Mouse (Mus musculus): ENCODE measurements around the gene Mrpl51. TPM values are rescaled to one million over a fixed set of nuclear protein-coding genes. Genes with fewer than 3 reads are reported as not detected.
A peak's percentile ranks its signal among the peaks of the same experiment; 100 is the strongest.

Mrpl51 gene
- polyA plus RNA-seq, 1 experiment from 2014 or later = 232 TPM

DNA sequence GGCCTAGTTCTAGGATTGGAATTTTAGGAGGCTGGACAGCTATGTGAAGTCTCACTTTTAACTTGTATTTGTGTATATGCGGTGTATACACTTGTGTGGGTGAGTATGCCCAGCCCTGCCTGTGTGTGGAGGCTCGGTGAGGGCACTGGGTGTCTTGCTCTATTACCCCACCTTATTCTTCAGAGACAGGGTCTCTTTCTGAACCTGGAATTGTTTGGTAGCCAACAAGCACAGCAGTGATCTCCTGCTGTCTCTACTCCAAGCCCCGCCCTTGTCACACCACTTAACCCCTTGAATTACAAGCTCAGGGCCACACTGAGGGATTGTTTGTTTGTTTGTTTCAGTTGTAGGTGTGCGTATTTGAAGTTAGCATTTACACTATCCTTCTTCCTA, 40.4 kb downstream of the Mrpl51 start:
- peak overlapping the region; percentile 50 for H3K4me3 ChIP-seq
- H3K27ac ChIP-seq = peak overlapping the region; percentile 83

DNA sequence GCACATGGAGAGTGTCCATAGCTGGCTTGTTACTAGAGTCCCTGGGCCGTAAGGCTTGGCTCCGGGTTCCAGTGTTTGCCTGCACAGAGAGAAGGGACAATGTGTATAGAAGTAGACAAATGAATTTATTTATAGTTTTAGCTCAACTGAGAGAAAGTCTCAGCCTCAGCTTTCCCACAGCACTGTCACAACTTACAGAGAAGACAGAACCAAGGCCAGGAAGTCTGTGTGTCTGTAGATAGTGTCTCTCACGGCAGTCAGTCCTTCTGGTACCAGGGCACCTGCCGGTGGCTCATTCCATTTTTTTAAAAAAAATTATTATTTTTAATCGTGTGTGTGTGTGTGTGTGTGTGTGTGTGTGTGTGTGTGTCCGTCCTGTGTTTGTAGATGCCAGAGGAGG, 40.9 kb downstream of the Mrpl51 start:
- no peaks in the 10 kb centered on the region for H3K36me3 ChIP-seq (replicated peaks)
- DNase-seq (ENCODE audit: extremely low spot score, low spot score) = no peak
- WGBS = 81% methylated on average over 6 of the region's 6 CpGs
- H3K4me1 ChIP-seq = peaks cover 47% of the 10 kb centered on the region
- H3K9me3 ChIP-seq = no peaks in the 10 kb centered on the region
- H3K27me3 ChIP-seq (ENCODE audit: poor library complexity, severe bottlenecking) = no peaks in the 10 kb centered on the region
- H3K27ac ChIP-seq = no peak overlapping the region
- no peak overlapping the region for H3K4me3 ChIP-seq

More for the DNA sequence above, 40.4 kb downstream of the Mrpl51 start:
- Histone ChIP-seq H3K9me3 (no peaks in the 10 kb centered on the region), H3K36me3 (replicated peaks) (no peaks in the 10 kb centered on the region), H3K27me3 (ENCODE audit: poor library complexity, severe bottlenecking) (no peaks in the 10 kb centered on the region), H3K4me1 (peaks cover 47% of the 10 kb centered on the region)
- DNase-seq (ENCODE audit: extremely low spot score, low spot score) = no peak
- WGBS = 62% methylated on average over 4 of the region's 4 CpGs

DNA sequence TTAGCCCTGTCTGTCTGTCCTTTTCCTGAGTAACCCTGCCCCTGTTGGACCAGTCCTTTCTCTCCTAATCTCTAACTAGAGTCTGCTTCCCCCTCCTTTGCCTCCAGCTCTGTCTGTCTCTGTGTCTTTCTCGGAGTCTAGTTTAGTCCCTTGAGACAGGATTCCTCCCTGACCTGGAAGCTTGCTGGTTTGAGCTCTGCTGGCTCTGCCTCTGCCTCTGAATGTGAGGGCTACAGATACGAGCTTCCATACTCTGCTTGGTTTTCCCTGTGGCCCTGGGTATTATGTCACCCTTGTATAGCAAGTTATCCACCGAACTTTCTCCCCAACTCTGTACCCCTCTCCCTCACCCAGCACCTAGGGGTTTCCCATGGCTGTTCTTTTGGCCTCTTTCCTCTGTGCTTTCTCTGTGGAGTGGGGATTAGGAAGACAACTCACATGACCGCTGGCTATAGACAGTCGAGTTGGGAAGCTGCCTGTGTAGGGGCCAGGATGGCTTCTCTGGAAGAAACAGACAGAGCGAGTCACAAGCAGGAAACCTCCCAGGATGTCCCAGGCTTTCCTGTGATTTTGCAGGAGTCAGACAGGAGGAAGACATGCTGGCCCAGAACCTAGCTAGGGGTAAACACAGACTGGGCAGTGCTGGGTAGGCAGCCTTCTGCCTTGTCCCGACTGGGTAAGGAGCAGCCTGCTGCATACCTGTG, 42.4 kb downstream of the Mrpl51 start:
- no peaks in the 10 kb centered on the region for H3K27me3 ChIP-seq (ENCODE audit: poor library complexity, severe bottlenecking)
- DNase-seq (ENCODE audit: extremely low spot score, low spot score) = no peak
- H3K36me3 ChIP-seq (replicated peaks) = no peaks in the 10 kb centered on the region
- H3K4me3 ChIP-seq = no peak overlapping the region
- H3K27ac ChIP-seq = 0 out of 2 replicates have a peak overlapping the region, but pooled peaks have one; percentile 30
- peaks cover 47% of the 10 kb centered on the region for H3K4me1 ChIP-seq
- 63% methylated on average over 7 of the region's 7 CpGs for WGBS
- H3K9me3 ChIP-seq = no peaks in the 10 kb centered on the region

DNA sequence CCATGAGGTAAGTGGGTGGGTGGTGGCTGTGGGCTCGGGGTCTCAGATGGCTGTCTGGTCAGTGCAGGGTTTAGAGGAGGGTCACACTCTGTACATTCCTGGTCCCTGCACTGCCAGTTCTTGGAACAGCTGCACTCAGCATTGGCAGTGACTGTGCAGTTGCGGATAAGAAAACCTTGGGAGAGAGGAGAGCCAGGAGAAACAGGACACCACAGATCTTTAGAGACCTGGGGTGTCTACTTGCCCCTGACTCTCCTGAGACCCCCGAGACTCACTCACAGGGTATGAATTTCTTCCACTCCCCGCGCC, 42.9 kb downstream of the Mrpl51 start:
- H3K27me3 ChIP-seq (ENCODE audit: poor library complexity, severe bottlenecking) = no peaks in the 10 kb centered on the region
- no peak for DNase-seq (ENCODE audit: extremely low spot score, low spot score)
- no peaks in the 10 kb centered on the region for H3K36me3 ChIP-seq (replicated peaks)
- H3K9me3 ChIP-seq = no peaks in the 10 kb centered on the region
- WGBS = 74% methylated on average over 5 of the region's 5 CpGs
- 0 out of 2 replicates have a peak overlapping the region, but pooled peaks have one; percentile 30 for H3K27ac ChIP-seq
- H3K4me3 ChIP-seq = no peak overlapping the region
- H3K4me1 ChIP-seq = peaks cover 47% of the 10 kb centered on the region

DNA sequence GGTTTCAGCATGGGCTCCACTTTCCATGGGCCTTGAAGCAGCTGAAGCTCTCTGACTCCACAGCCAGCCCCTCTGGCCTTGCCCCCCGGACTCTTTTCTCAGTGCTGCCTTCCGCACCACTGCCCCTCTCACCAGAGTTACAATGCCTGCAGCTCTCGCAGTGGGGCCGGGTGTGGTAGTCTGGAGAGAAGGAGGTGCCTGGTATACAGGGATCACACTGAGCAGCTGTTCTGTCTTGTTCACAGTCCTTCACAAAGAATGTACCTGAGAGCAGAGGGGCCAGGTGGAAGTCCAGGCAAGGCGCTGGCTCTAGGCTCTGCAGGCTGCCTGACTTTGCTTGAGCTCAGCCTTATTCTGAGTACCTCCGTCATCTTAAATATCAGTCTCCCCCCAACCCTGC, 44.7 kb downstream of the Mrpl51 start:
- 61% methylated on average over 6 of the region's 6 CpGs for WGBS
- H3K27me3 ChIP-seq (ENCODE audit: poor library complexity, severe bottlenecking) = no peaks in the 10 kb centered on the region
- H3K4me3 ChIP-seq = no peak overlapping the region
- no peaks in the 10 kb centered on the region for H3K36me3 ChIP-seq (replicated peaks)
- peak overlapping the region; percentile 54 for H3K27ac ChIP-seq
- no peaks in the 10 kb centered on the region for H3K9me3 ChIP-seq
- DNase-seq (ENCODE audit: extremely low spot score, low spot score) = no peak
- H3K4me1 ChIP-seq = peaks cover 33% of the 10 kb centered on the region

DNA sequence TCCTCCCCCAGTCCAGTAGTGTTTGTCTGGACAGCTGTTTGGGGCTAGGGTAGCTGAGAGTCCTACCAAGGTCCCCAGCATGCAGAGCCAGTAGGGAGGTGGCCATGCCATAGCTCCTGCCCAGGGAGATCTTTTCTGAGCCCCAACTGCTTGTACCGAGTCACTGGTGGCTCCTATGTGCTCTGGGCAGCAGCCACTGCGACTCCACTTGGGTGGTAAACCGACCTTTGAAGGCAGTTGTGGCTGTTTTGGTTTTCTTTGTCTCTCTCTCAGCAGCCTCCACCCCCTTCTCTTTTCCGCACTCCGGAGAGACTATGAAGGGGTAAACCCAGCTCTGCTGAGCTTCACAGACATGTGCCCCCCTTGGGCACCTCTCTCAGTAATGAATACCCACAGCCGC, 45.2 kb downstream of the Mrpl51 start, which contains the start of gene Cd27:
TSS of gene Cd27 (minus strand) at position 229 of the 400 bp plus-strand sequence.
- Histone ChIP-seq H3K27me3 (ENCODE audit: poor library complexity, severe bottlenecking) (no peaks in the 10 kb centered on the region), H3K4me1 (peaks cover 29% of the 10 kb centered on the region), H3K36me3 (replicated peaks) (no peaks in the 10 kb centered on the region), H3K27ac (peak within 1 kb of the TSS; percentile 54), H3K4me3 (no peak within 1 kb of the TSS), H3K9me3 (no peaks in the 10 kb centered on the region)
- no peak for DNase-seq (ENCODE audit: extremely low spot score, low spot score)
- WGBS = 30% methylated on average over 6 of the region's 6 CpGs

DNA sequence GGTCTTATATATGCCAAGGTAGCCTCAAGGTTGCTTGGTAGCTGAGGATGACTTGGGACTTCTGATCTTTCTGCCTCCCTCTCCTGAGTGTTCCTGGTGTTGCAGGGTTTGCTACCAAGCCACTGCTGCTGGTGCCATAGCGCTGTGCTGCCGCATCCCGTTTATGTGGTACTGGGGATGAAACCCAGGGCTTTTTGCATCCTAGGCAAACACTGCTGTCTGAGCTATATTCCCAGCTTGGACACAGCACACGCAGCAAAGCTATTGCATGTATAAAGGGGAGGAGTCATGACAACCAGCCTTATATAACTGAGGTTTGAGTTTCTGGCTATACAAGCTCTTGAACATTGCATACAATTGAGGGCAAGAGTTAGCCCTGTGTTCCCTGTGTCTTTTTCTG, 45.8 kb downstream of the Mrpl51 start:
- no peaks in the 10 kb centered on the region for H3K36me3 ChIP-seq (replicated peaks)
- no peaks in the 10 kb centered on the region for H3K9me3 ChIP-seq
- DNase-seq (ENCODE audit: extremely low spot score, low spot score) = no peak
- peaks cover 23% of the 10 kb centered on the region for H3K4me1 ChIP-seq
- H3K27me3 ChIP-seq (ENCODE audit: poor library complexity, severe bottlenecking) = no peaks in the 10 kb centered on the region
- 88% methylated on average over 4 of the region's 4 CpGs for WGBS
- H3K27ac ChIP-seq = no peak overlapping the region
- no peak overlapping the region for H3K4me3 ChIP-seq

DNA sequence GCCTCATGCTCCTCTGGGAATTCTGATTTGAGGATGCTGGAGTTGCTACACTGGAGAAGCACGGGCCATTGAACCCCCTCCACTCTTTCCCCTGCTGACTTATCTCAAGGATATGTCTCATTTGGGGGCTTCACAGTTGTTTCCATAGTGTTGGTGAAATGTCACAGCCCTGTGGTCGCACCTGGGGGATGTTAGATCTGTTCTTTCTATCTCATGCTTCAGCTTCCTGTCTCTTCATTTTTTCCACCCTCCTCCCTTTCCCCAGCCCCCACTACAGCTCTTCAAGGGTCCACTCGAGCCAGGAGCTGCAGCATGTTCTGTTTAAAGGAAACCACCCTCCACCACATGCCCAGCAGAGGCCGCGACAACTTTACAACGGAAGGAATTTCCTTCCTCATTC, 46.8 kb downstream of the Mrpl51 start:
- Histone ChIP-seq H3K4me1 (peaks cover 18% of the 10 kb centered on the region), H3K4me3 (no peak overlapping the region), H3K36me3 (replicated peaks) (no peaks in the 10 kb centered on the region), H3K27ac (no peak overlapping the region), H3K9me3 (no peaks in the 10 kb centered on the region), H3K27me3 (ENCODE audit: poor library complexity, severe bottlenecking) (no peaks in the 10 kb centered on the region)
- DNase-seq (ENCODE audit: extremely low spot score, low spot score) = no peak
- 84% methylated on average over 6 of the region's 6 CpGs for WGBS

DNA sequence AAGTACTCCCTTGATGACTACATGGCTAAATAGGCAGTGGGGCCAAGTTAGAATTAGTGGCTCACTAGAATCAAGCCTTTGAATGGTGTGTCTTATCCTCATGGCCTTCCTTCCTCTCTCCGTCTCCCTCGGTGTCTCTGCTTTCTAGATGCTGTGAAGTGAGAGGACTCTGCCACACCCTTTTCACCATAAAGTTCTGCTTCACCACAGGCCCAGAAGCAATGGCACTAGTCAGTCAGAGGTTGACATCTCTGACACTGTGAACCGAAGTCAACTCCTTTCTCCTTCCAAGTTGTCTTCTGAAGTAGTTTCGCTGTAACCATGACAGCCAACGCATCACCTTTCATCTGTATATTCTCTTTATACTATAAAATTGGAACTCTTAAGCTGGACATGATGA, 47.9 kb downstream of the Mrpl51 start:
- no peaks in the 10 kb centered on the region for H3K9me3 ChIP-seq
- no peaks in the 10 kb centered on the region for H3K36me3 ChIP-seq (replicated peaks)
- H3K27ac ChIP-seq = no peak overlapping the region
- H3K27me3 ChIP-seq (ENCODE audit: poor library complexity, severe bottlenecking) = no peaks in the 10 kb centered on the region
- DNase-seq (ENCODE audit: extremely low spot score, low spot score) = no peak
- no peak overlapping the region for H3K4me3 ChIP-seq
- H3K4me1 ChIP-seq = peaks cover 13% of the 10 kb centered on the region
- WGBS = 92% methylated on average over 5 of the region's 5 CpGs

DNA sequence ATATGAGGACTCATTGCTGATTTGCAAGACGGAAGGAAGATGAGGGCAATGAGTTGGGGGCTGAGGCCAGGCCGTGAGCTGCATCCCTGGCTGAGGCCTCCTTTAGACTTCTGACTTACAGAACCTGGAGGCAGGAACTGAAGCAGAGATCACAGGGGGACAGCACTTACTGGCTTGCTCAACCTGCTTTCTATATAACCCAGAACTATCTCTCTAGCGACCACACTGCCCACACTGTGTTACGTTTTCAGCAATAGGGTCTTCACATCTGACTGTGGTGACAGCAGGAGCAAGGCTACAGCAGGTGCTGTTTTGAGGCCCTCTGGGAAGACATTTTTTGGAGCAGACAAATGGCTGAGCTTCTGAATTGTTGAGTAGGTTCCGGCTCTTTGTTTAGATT, 49.0 kb downstream of the Mrpl51 start:
- Histone ChIP-seq H3K4me1 (peaks cover 14% of the 10 kb centered on the region), H3K36me3 (replicated peaks) (no peaks in the 10 kb centered on the region)
- no peak for DNase-seq (ENCODE audit: extremely low spot score, low spot score)

DNA sequence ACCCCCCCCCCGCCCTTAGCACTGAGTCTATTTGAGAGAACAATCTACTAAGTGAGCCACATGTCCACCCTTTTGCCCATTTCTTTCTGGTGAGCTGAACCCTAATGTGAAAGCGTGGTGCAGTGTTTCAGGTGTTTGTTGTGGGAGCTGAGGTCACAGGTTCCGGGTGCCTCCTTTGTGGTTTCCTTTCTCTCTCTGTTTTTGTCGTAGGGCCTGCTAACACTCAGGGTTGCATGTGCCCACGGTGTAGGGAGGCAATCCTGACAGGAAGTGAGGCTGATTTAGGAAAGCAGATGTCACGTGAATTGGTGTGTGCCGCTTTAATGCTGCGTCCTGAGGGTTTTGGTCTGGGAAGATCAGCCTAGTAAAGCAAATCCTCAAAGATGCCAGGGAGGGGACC, 50.0 kb downstream of the Mrpl51 start:
- no peak overlapping the region for H3K27ac ChIP-seq
- DNase-seq (ENCODE audit: extremely low spot score, low spot score) = no peak
- H3K9me3 ChIP-seq = no peaks in the 10 kb centered on the region
- H3K4me1 ChIP-seq = peaks cover 8% of the 10 kb centered on the region
- no peak overlapping the region for H3K4me3 ChIP-seq
- H3K36me3 ChIP-seq (replicated peaks) = no peaks in the 10 kb centered on the region
- 83% methylated on average over 8 of the region's 8 CpGs for WGBS
- H3K27me3 ChIP-seq (ENCODE audit: poor library complexity, severe bottlenecking) = no peaks in the 10 kb centered on the region

More for the DNA sequence above, 49.0 kb downstream of the Mrpl51 start:
- Histone ChIP-seq H3K27me3 (ENCODE audit: poor library complexity, severe bottlenecking) (no peaks in the 10 kb centered on the region), H3K4me3 (no peak overlapping the region), H3K9me3 (no peaks in the 10 kb centered on the region), H3K27ac (no peak overlapping the region)
- 91% methylated on average over 5 of the region's 5 CpGs for WGBS

DNA sequence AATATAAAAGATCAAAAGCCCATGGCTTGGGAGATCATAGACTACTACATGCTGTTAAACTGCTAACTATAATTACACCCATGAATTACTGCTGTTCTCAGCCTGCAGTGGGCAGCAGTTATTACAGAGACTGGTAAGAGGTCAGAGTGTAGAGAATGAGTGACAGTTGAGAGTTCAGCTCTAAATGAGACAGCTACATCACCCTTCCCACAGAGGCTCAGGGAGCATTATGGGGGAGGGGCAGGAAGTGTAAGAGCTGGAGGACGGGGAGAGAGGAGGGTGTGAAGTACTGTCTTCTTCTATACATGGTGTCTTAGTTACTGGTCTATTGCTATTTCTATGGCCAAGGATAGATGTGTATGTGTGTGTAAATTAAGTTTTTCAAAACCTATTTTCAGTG, 53.0 kb downstream of the Mrpl51 start:
- 46% methylated on average over 1 of the region's 1 CpGs for WGBS
- Histone ChIP-seq H3K27me3 (ENCODE audit: poor library complexity, severe bottlenecking) (no peaks in the 10 kb centered on the region), H3K4me1 (0 out of 2 replicates have a peak, but pooled peaks cover 3% of the 10 kb centered on the region), H3K36me3 (replicated peaks) (no peaks in the 10 kb centered on the region), H3K4me3 (no peak overlapping the region), H3K27ac (no peak overlapping the region), H3K9me3 (no peaks in the 10 kb centered on the region)
- DNase-seq (ENCODE audit: extremely low spot score, low spot score) = no peak
